Mouse (Mus musculus) hindbrain, postnatal 0 days (tissue): Measurements from ENCODE around the gene Kl. TPM values are rescaled to one million over a fixed set of nuclear protein-coding genes. Genes with fewer than 3 reads are reported as not detected.

Experiments
- ATAC-seq: fragments of 200-750 bp; cut with Nextera tagmentation; 2 replicates; pipeline ENCODE4 v1.8.0; 2017; ENCODE audit warnings: mild to moderate bottlenecking, moderate TSS enrichment, moderate library complexity
- DNase-seq: peaks from one replicate; pipeline ENCODE4 v3.0.0-alpha.2; 2015; ENCODE audit warnings: low spot score
- H3K27ac ChIP-seq: fragments of 300-500 bp; sonication (generic); 2 replicates; pipeline ENCODE4 v1.5.1; 2014; ENCODE audit warnings: mild to moderate bottlenecking
- H3K27me3 ChIP-seq: fragments of 300-500 bp; sonication (generic); 2 replicates; pipeline ENCODE4 v1.6.1; 2014; ENCODE audit warnings: low read length, mixed read lengths; ENCODE audit not compliant: insufficient read depth
- H3K36me3 ChIP-seq: fragments of 300-500 bp; sonication (generic); 2 replicates; pipeline ENCODE4 v1.6.1; 2014; ENCODE audit warnings: low read length, mixed read lengths; ENCODE audit not compliant: insufficient read depth
- H3K4me1 ChIP-seq: fragments of 300-500 bp; sonication (generic); 2 replicates; pipeline ENCODE4 v1.6.1; 2014; ENCODE audit warnings: antibody characterized with exemption, low read length, mixed read lengths; ENCODE audit not compliant: insufficient read depth
- H3K4me2 ChIP-seq: fragments of 300-500 bp; sonication (generic); 2 replicates; pipeline ENCODE4 v1.6.1; 2014; ENCODE audit warnings: low read depth, mild to moderate bottlenecking, low read length, moderate library complexity, mixed read lengths
- H3K4me3 ChIP-seq: fragments of 300-500 bp; sonication (generic); 2 replicates; pipeline ENCODE4 v1.5.1; 2014; ENCODE audit warnings: low read length
- H3K9ac ChIP-seq: fragments of 300-500 bp; sonication (generic); replicated peaks from 2 replicates; pipeline ENCODE4 v1.6.1; 2014; ENCODE audit warnings: mild to moderate bottlenecking, low read length, moderate library complexity, mixed read lengths
- H3K9me3 ChIP-seq: fragments of 300-500 bp; sonication (generic); 2 replicates; pipeline ENCODE4 v1.6.1; 2016; ENCODE audit warnings: low read length, mixed read lengths
- CTCF ChIP-seq: IDR thresholded peaks from 2 replicates; pipeline ENCODE4 v1.5.1; 2016; ENCODE audit warnings: antibody characterized with exemption, control low read depth, low read depth
- WGBS: fragments of 180-500 bp; shearing (Covaris S2); extraction: QIAGEN DNeasy Blood & Tissue Kit; methylation state at CpG from one replicate; pipeline ENCODE4 v1.1.7; 2014; 5-methylcytosine and 5-hydroxymethylcytosine counted together
- polyA plus RNA-seq: library from polyadenylated mRNA; unstranded; fragments of >200 nt; fragmentation: Nextera tagmentation; extraction: Ambion mirVana; gene quantifications from 2 replicates; pipeline ENCODE4 v1.2.1, GENCODE M21; 2015
- total RNA-seq: library from RNA; depleted of rRNA; stranded (reverse); fragments of >200 nt; gene quantifications from 2 replicates; pipeline ENCODE4 v1.2.3, GENCODE M21; 2014

Gene Kl
- total and polyA plus RNA-seq, 2 experiments from 2014 or later, result 1.3 to 3.7 TPM

- no peaks in the 10 kb centered on the region for H3K27me3 ChIP-seq
- H3K9ac ChIP-seq, result no peak overlapping the region
- 84% methylated on average over 5 of the region's 5 CpGs for WGBS
- no peaks in the 10 kb centered on the region for H3K4me1 ChIP-seq
- H3K36me3 ChIP-seq, result no peaks in the 10 kb centered on the region
- no peak overlapping the region for H3K27ac ChIP-seq
- no peak for DNase-seq
- no peak overlapping the region for H3K4me2 ChIP-seq
- H3K9me3 ChIP-seq, result no peaks in the 10 kb centered on the region
- no peak for TF ChIP-seq CTCF
- ATAC-seq, result no peak
- no peak overlapping the region for H3K4me3 ChIP-seq
Observed at GRCm38 (mm10) chr5:150979341-150980136, 27.1 kb downstream of the Kl start.

DNA sequence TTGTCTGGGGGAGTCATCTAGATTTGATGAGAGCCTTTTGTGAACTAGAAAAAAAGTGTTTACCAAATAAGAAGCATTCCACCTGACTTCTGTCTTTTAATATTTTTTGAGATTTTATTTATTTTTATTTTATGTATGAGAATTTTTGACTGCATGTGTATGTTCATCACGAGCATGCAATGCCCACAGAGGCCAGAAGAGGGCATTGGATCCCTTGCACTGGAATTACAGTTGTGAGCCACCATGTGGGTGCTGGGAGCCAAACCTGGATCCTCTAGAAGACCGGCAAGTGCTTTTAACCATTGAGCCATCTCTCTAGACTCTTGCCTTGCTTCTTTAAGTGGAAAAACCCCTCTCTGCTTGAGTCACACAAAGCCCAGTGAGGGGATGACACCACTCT, 29.7 kb downstream of the Kl start:
- Histone ChIP-seq H3K36me3 (no peaks in the 10 kb centered on the region), H3K9me3 (no peaks in the 10 kb centered on the region), H3K4me1 (no peaks in the 10 kb centered on the region), H3K9ac (no peak overlapping the region), H3K27ac (no peak overlapping the region), H3K4me3 (no peak overlapping the region), H3K27me3 (no peaks in the 10 kb centered on the region), H3K4me2 (no peak overlapping the region)
- TF ChIP-seq CTCF, result peak; percentile 20; the same call in 1 of the 2 replicates
- DNase-seq, result no peak
- WGBS, result 96% methylated on average over 2 of the region's 2 CpGs
- ATAC-seq, result no peak

DNA sequence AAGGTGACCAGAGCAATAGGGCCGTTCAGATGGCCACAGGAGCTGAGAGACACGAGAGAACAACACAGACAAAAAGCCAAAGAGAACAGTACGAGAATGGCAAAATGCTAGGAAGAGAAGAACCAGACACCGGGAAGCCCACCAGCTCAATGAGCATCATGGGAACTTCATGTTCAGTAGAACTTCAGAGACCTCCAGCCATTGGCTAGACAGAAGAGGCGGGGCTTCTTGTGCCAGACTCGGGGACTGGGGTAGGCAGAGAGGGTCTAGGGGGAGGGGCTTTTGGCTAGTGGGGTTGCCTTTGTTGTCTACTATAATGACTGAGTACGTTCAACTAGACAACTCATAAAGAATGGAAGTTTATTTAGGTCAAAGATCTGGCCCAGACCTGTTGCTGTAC, 41.7 kb downstream of the Kl start:
- Histone ChIP-seq H3K9ac (no peak overlapping the region), H3K4me3 (no peak overlapping the region), H3K4me1 (no peaks in the 10 kb centered on the region), H3K27ac (no peak overlapping the region), H3K36me3 (no peaks in the 10 kb centered on the region), H3K27me3 (no peaks in the 10 kb centered on the region), H3K4me2 (no peak overlapping the region), H3K9me3 (no peaks in the 10 kb centered on the region)
- ATAC-seq (no peak), DNase-seq (no peak)
- WGBS, result 92% methylated on average over 7 of the region's 7 CpGs
- TF ChIP-seq CTCF, result no peak

DNA sequence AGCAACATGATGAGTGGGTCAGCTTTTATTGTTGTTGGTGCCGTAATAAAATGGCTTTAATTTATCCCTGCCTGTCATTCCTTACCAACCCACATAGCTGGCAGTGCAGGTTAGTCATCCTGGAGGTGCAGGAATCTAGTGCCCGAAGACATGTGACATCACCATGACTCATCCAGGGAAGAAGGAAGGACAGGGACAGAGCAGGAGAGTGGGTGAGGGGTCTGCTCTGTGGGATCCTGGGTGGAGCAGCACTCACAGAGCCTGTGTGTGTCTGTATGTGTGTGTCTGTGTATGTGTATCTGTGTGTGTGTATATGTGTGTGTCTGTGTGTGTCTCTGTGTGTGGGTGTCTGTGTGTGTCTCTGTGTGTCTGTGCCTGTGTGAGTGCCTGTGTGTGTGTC, 44.2 kb downstream of the Kl start:
- H3K27ac ChIP-seq, result no peak overlapping the region
- H3K4me1 ChIP-seq, result no peaks in the 10 kb centered on the region
- WGBS, result 85% methylated on average over 2 of the region's 2 CpGs
- TF ChIP-seq CTCF, result no peak
- DNase-seq (no peak), ATAC-seq (no peak)
- no peaks in the 10 kb centered on the region for H3K27me3 ChIP-seq
- H3K4me2 ChIP-seq, result no peak overlapping the region
- no peaks in the 10 kb centered on the region for H3K9me3 ChIP-seq
- no peaks in the 10 kb centered on the region for H3K36me3 ChIP-seq
- no peak overlapping the region for H3K4me3 ChIP-seq
- H3K9ac ChIP-seq, result no peak overlapping the region

DNA sequence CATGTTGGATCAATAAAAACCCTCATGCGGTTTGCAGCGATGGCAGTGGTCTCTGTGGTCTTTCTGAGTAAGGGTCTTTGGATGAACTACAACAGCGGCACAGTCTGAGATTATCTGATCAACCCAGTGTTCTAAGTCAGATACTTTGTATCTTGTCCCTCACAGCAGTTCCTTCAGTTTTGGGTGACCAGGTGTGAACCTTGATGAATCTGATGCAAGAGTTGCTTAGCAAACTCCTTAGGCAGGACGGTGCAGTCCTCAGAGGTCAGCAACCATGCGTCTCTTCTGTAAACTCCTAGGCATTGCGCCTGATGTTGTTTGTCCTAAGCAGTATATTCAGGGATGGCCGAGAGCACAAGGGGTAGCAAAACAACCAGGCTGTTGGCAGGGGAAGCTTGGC, 48.7 kb downstream of the Kl start:
- no peak for ATAC-seq
- Histone ChIP-seq H3K27me3 (no peaks in the 10 kb centered on the region), H3K9ac (no peak overlapping the region), H3K36me3 (no peaks in the 10 kb centered on the region), H3K4me1 (no peaks in the 10 kb centered on the region), H3K4me3 (no peak overlapping the region), H3K27ac (no peak overlapping the region), H3K4me2 (no peak overlapping the region), H3K9me3 (no peaks in the 10 kb centered on the region)
- WGBS, result 94% methylated on average over 7 of the region's 7 CpGs
- DNase-seq, result no peak
- TF ChIP-seq CTCF, result no peak

DNA sequence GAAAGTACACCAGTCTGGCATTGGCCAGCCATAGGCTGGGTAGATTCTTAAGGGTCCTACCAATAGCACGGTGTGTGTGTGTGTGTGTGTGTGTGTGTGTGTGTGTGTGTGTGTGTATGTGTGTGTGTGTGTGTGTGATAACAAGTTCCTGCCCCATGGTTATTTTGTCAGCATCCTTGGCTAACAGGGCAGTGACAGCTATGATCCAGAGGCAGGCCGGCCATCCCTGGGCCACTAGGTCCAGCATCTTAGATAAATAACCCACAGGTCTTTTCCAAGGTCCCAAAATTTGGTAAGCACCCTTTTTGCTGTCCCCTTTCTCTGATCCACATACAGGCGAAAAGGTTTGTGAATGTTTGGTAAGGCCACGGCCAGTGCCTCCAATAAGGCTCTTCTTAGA, 49.6 kb downstream of the Kl start:
- DNase-seq (no peak), ATAC-seq (no peak)
- no peak overlapping the region for H3K4me3 ChIP-seq
- H3K4me2 ChIP-seq, result no peak overlapping the region
- no peak overlapping the region for H3K27ac ChIP-seq
- WGBS, result 97% methylated on average over 4 of the region's 4 CpGs
- no peaks in the 10 kb centered on the region for H3K36me3 ChIP-seq
- TF ChIP-seq CTCF, result no peak
- no peak overlapping the region for H3K9ac ChIP-seq
- no peaks in the 10 kb centered on the region for H3K4me1 ChIP-seq
- H3K27me3 ChIP-seq, result no peaks in the 10 kb centered on the region
- no peaks in the 10 kb centered on the region for H3K9me3 ChIP-seq

- H3K27me3 ChIP-seq, result no peaks in the 10 kb centered on the region
- no peak for ATAC-seq
- WGBS, result 81% methylated on average over 1 of the region's 1 CpGs
Observed at GRCm38 (mm10) chr5:151004216-151004755, 51.9 kb downstream of the Kl start.

More at GRCm38 (mm10) chr5:151004216-151004755, 51.9 kb downstream of the Kl start:
- H3K27ac ChIP-seq, result no peak overlapping the region
- H3K9me3 ChIP-seq, result no peaks in the 10 kb centered on the region
- no peak overlapping the region for H3K4me3 ChIP-seq
- H3K36me3 ChIP-seq, result no peaks in the 10 kb centered on the region
- DNase-seq, result no peak
- no peak overlapping the region for H3K9ac ChIP-seq
- H3K4me2 ChIP-seq, result no peak overlapping the region
- H3K4me1 ChIP-seq, result no peaks in the 10 kb centered on the region
- no peak for TF ChIP-seq CTCF
